Mouse (Mus musculus) intestine, postnatal 0 days (tissue): ENCODE data around the gene Ksr2. TPM values are rescaled to one million over a fixed set of nuclear protein-coding genes. Genes with fewer than 3 reads are reported as not detected.

Experiments used
- ATAC-seq: fragments of 200-750 bp; cut with Nextera tagmentation; 2 replicates; pipeline ENCODE4 v1.8.0; 2017; ENCODE audit warnings: mild to moderate bottlenecking, moderate TSS enrichment, moderate library complexity
- H3K27ac ChIP-seq: fragments of 300-500 bp; sonication (generic); 2 replicates; pipeline ENCODE4 v1.5.1; 2014; ENCODE audit warnings: mild to moderate bottlenecking, low read depth, low read length, moderate library complexity
- H3K27me3 ChIP-seq: fragments of 300-500 bp; sonication (generic); replicated peaks from 2 replicates; pipeline ENCODE4 v1.6.1; 2014; ENCODE audit warnings: low read length, mixed read lengths; ENCODE audit not compliant: control insufficient read depth, insufficient read depth
- H3K36me3 ChIP-seq: fragments of 300-500 bp; sonication (generic); 2 replicates; pipeline ENCODE4 v1.6.1; 2014; ENCODE audit warnings: mild to moderate bottlenecking, moderate library complexity; ENCODE audit not compliant: control insufficient read depth, insufficient read depth
- H3K4me1 ChIP-seq: fragments of 300-500 bp; sonication (generic); replicated peaks from 2 replicates; pipeline ENCODE4 v1.6.1; 2014; ENCODE audit warnings: antibody characterized with exemption, low read length, mixed read lengths; ENCODE audit not compliant: control insufficient read depth, insufficient read depth
- H3K4me2 ChIP-seq: fragments of 300-500 bp; sonication (generic); replicated peaks from 2 replicates; pipeline ENCODE4 v1.6.1; 2014; ENCODE audit warnings: low read depth, mild to moderate bottlenecking, moderate library complexity
- H3K4me3 ChIP-seq: fragments of 300-500 bp; sonication (generic); 2 replicates; pipeline ENCODE4 v1.5.1; 2014; ENCODE audit warnings: low read depth, low read length
- H3K9ac ChIP-seq: fragments of 300-500 bp; sonication (generic); 2 replicates; pipeline ENCODE4 v1.6.1; 2014; ENCODE audit warnings: mild to moderate bottlenecking, low read depth, low read length
- H3K9me3 ChIP-seq: fragments of 300-500 bp; sonication (generic); 2 replicates; pipeline ENCODE4 v1.6.1; 2016; ENCODE audit warnings: mixed run types; ENCODE audit not compliant: control insufficient read depth
- CTCF ChIP-seq: sonication (generic); IDR thresholded peaks from 2 replicates; pipeline ENCODE4 v1.5.1; 2016; ENCODE audit warnings: low read depth, mild to moderate bottlenecking, control low read depth, antibody characterized with exemption, moderate library complexity
- WGBS: fragments of 180-500 bp; shearing (Covaris S2); extraction: QIAGEN DNeasy Blood & Tissue Kit; methylation state at CpG from one replicate; pipeline ENCODE4 v1.1.7; 2014; 5-methylcytosine and 5-hydroxymethylcytosine counted together
- polyA plus RNA-seq: library from polyadenylated mRNA; unstranded; fragments of >200 nt; fragmentation: Nextera tagmentation; extraction: Ambion mirVana; gene quantifications from 2 replicates; pipeline ENCODE4 v1.2.1, GENCODE M21; 2015

Ksr2 gene
- polyA plus RNA-seq, 1 experiment from 2014 or later, result 0.12 TPM

- Histone ChIP-seq H3K27ac (no peak overlapping the region), H3K4me3 (no peak overlapping the region), H3K27me3 (no peaks in the 10 kb centered on the region), H3K4me2 (no peak overlapping the region), H3K4me1 (no peaks in the 10 kb centered on the region), H3K9ac (no peak overlapping the region), H3K9me3 (no peaks in the 10 kb centered on the region), H3K36me3 (no peaks in the 10 kb centered on the region)
- 21% methylated on average over 8 of the region's 8 CpGs for WGBS
- TF ChIP-seq CTCF, result no peak
- no peak for ATAC-seq
Observed at GRCm38 (mm10) chr5:117541654-117542053, 127.9 kb downstream of the Ksr2 start.

- TF ChIP-seq CTCF, result no peak
- no peak for ATAC-seq
- Histone ChIP-seq H3K4me2 (no peak overlapping the region), H3K4me3 (no peak overlapping the region), H3K27ac (no peak overlapping the region), H3K36me3 (no peaks in the 10 kb centered on the region), H3K9me3 (no peaks in the 10 kb centered on the region), H3K27me3 (no peaks in the 10 kb centered on the region), H3K4me1 (no peaks in the 10 kb centered on the region), H3K9ac (no peak overlapping the region)
- 65% methylated on average over 25 of the region's 25 CpGs for WGBS
Observed at GRCm38 (mm10) chr5:117546694-117547268, 133.0 kb downstream of the Ksr2 start.

- H3K9ac ChIP-seq, result no peak overlapping the region
- WGBS, result 52% methylated on average over 9 of the region's 9 CpGs
Observed at GRCm38 (mm10) chr5:117550992-117551391, 137.2 kb downstream of the Ksr2 start.

GRCm38 (mm10) chr5:117552096-117552495 lies 138.3 kb downstream of the Ksr2 start:
- peak; percentile 16; the same call in 1 of the 2 replicates for TF ChIP-seq CTCF
- no peaks in the 10 kb centered on the region for H3K9me3 ChIP-seq
- no peak overlapping the region for H3K27ac ChIP-seq
- no peak overlapping the region for H3K9ac ChIP-seq
- no peaks in the 10 kb centered on the region for H3K36me3 ChIP-seq
- ATAC-seq, result no peak
- no peaks in the 10 kb centered on the region for H3K4me1 ChIP-seq
- no peak overlapping the region for H3K4me2 ChIP-seq
- 90% methylated on average over 8 of the region's 8 CpGs for WGBS
- no peaks in the 10 kb centered on the region for H3K27me3 ChIP-seq
- H3K4me3 ChIP-seq, result no peak overlapping the region

More at GRCm38 (mm10) chr5:117550992-117551391, 137.2 kb downstream of the Ksr2 start:
- no peak overlapping the region for H3K27ac ChIP-seq
- TF ChIP-seq CTCF, result no peak
- no peaks in the 10 kb centered on the region for H3K27me3 ChIP-seq
- H3K9me3 ChIP-seq, result no peaks in the 10 kb centered on the region
- ATAC-seq, result no peak
- H3K4me1 ChIP-seq, result no peaks in the 10 kb centered on the region
- no peak overlapping the region for H3K4me2 ChIP-seq
- H3K4me3 ChIP-seq, result no peak overlapping the region
- no peaks in the 10 kb centered on the region for H3K36me3 ChIP-seq

- H3K4me2 ChIP-seq, result no peak overlapping the region
- H3K36me3 ChIP-seq, result no peaks in the 10 kb centered on the region
- no peak overlapping the region for H3K9ac ChIP-seq
- 72% methylated on average over 4 of the region's 4 CpGs for WGBS
- TF ChIP-seq CTCF, result no peak
- no peak overlapping the region for H3K4me3 ChIP-seq
- H3K9me3 ChIP-seq, result no peaks in the 10 kb centered on the region
- ATAC-seq, result no peak
- no peak overlapping the region for H3K27ac ChIP-seq
- no peaks in the 10 kb centered on the region for H3K4me1 ChIP-seq
- no peaks in the 10 kb centered on the region for H3K27me3 ChIP-seq
Observed at GRCm38 (mm10) chr5:117554505-117554904, 140.7 kb downstream of the Ksr2 start.

- Histone ChIP-seq H3K9me3 (no peaks in the 10 kb centered on the region), H3K27ac (no peak overlapping the region), H3K4me1 (no peaks in the 10 kb centered on the region), H3K4me3 (no peak overlapping the region), H3K9ac (no peak overlapping the region), H3K4me2 (no peak overlapping the region), H3K36me3 (no peaks in the 10 kb centered on the region), H3K27me3 (no peaks in the 10 kb centered on the region)
- no peak for TF ChIP-seq CTCF
- ATAC-seq, result no peak
- 67% methylated on average over 9 of the region's 9 CpGs for WGBS
Observed at GRCm38 (mm10) chr5:117556570-117556969, 142.8 kb downstream of the Ksr2 start.

- H3K36me3 ChIP-seq, result no peaks in the 10 kb centered on the region
- no peaks in the 10 kb centered on the region for H3K4me1 ChIP-seq
- no peak overlapping the region for H3K9ac ChIP-seq
- no peaks in the 10 kb centered on the region for H3K9me3 ChIP-seq
- ATAC-seq, result no peak
- no peak overlapping the region for H3K4me2 ChIP-seq
- no peak overlapping the region for H3K27ac ChIP-seq
- no peak overlapping the region for H3K4me3 ChIP-seq
- H3K27me3 ChIP-seq, result no peaks in the 10 kb centered on the region
- WGBS, result 84% methylated on average over 2 of the region's 2 CpGs
- no peak for TF ChIP-seq CTCF
Observed at GRCm38 (mm10) chr5:117561080-117561479, 147.3 kb downstream of the Ksr2 start.
